Mouse (Mus musculus) heart, postnatal 36 days (tissue): ENCODE measurements around the gene Mta3. TPM values are rescaled to one million over a fixed set of nuclear protein-coding genes. Genes with fewer than 3 reads are reported as not detected.

Experiments used
- DNase-seq, 2 experiments: peaks; one replicate each; pipeline ENCODE4 v3.0.0; 2021 to 2022
- intact Hi-C: fragments of 180-260 bp; cut with DNase I; formaldehyde crosslinking; loops from one replicate; pipeline ENCODE4 v1.15.1; 2025
- total RNA-seq, 2 experiments: library from RNA; stranded (reverse); gene quantifications; 2 replicates each; pipeline ENCODE4 v1.2.3; 2021

Gene Mta3
- total RNA-seq, 2 experiments from 2014 or later: 22.2 to 22.4 TPM

DNA sequence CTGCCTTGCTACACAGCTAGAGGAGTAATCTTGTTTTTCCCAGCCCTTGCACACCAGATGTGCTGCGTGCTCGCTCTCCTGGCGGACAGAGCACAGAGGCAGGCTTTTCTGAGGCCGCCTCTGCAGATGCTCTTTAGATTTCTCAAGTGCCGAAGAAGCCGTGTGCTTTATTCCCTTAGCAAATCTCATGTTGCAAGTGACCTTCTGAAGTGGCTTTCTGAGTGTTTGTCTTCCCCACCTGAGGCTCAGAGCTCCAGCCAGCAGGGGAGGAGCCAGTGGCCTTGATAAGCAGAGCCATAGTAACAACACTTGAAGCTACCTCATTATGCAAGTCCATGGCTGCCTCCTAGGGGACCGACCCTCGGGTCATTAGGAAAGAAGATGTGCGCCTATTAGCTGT, 98.0 kb downstream of the Mta3 start:
- intact Hi-C loops: no loop called here
- DNase-seq: no peak

DNA sequence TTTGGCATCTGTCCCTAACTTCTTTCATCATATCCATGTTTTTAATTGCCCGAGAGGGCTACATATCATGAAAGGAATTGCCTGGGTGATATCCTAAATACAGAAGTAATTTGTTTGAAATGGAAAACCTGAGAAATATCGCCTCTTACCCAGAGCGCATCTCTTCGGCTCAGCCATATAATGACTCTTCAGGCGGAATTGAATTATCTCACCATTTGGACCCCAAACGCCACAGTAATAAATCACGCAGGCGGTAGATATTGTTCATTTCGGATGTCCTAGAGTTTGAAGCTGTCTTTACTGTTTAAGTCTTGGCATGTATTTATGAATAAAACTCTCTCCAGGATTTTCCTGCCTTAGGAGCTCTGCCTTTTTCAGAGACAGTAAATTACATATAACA, 99.1 kb downstream of the Mta3 start:
- no peak for DNase-seq
- intact Hi-C loops: loop anchor here (5.0 kb wide), 1 partner anchor 173 kb away; the partner anchor contains the start of gene Kcng3

DNA sequence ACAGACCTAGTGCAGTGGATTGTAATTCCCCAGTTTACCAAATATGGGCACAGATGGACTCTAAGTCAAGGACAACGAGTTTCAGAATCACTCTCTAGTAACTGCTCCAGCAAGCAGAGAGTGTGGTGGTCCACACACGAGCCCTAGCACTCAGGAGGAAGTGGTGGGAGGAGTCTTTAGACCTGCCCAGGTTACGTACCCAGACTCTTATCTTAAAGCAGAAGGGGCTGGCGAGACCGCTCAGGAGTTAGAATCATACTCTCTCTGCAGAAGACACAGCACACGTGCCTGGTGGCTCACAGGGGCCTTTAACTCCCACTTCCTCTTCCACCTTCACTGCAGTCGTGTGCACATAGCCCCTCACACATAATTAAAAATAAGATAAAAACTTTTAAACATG, 101.4 kb downstream of the Mta3 start:
- no peak for DNase-seq
- intact Hi-C loops: loop anchor here (5.0 kb wide), 1 partner anchor 175 kb away; the partner anchor contains the start of gene Kcng3

DNA sequence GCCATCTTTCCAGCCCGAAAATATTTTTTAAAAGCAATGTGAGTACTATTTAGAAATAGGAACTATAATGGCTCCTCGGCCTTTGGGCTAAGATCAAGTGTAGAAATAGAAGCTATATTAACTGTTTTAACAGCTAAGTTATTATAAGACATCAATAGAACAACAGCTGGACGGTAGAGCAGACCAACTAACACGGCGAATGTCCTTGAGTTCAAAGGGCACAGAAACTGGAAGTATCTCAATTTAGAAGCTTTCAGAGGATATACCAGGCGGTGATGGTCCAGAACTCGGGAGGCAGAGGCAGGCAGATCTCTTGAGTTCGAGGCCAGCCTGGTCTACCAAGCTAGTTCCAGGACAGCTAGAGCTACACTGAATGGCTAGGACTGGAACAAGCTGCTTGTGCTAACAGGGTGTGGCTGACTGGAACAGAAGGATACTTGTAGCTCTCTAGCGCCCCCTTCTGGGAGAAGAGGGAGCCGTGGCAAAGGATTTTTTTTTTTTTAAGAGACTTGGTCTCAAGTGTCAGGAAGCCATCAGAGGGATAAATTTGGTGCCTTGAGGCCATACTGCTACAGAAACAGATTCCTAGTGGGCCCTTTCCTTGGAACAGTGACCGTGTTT, 101.9 kb downstream of the Mta3 start:
- peak; percentile 60 to 68 for DNase-seq
- intact Hi-C loops: loop anchor here (1.0 to 5.0 kb wide), 3 partner anchors 163 to 537 kb away; partner anchors contain the start of gene Kcng3

DNA sequence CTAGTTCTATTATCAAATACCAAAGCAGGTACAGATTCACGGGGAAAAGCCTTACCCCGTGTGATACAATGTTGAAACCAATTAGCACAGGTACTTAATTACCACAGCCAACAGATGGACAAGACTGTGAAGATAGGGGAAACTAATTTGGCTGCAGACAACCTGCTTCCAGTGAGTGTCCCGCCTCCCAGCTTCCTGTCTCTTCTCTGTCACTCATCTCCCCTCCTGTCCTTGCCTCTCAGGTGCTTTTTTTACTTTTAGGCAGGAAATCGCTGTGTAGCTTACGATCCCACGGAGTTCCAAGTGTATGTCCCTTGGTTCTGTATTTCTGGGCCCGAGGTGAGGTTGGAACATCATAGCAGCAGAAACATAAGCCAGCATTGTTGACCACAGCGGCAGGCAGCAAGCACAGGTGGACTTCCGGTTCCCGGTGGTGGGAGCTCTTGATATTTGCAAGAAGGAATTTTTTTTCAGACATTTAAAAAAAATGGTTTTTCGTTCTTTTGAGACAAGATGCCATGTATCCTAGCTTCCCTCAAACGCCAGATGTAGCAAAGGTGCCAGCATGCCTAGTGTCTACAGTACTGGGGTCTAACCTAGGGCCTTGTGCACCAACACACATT, 102.6 kb downstream of the Mta3 start:
- intact Hi-C loops: loop anchor here (1.0 to 5.0 kb wide), 3 partner anchors 164 to 537 kb away; partner anchors contain the start of gene Kcng3
- DNase-seq: no peak

DNA sequence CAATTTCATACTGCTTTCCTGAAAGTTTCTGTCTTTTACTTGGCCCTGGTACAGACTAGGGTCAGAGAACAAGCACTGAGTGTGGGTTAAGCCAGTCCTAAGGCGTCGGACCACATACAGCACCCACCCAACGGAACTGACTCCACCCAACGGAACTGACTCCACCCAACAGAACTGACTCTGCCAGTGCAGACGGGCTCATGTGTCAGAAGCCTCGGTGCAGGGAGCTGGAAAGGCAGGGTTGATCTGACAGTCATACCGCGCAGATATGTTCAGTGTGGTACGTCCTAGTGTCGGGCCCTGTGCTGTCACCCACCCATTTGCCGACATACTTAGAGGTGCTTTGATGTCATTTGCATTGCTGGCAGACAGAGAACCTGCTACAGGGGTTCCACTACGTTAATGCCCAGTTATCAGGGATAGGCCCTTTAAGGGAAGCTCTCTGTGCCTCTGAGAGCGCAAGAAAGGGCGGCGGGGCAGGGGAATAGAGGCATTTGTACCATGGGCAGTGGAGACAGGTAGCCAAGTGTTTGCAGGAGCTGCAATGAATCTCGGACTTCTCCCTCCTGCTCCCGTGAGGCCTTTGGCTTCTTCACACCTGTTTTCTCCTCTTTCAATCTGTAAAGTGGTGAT, 103.3 kb downstream of the Mta3 start:
- intact Hi-C loops: loop anchor here (2.0 to 5.0 kb wide), 2 partner anchors 165 to 177 kb away; partner anchors contain the start of gene Kcng3
- DNase-seq: no peak

DNA sequence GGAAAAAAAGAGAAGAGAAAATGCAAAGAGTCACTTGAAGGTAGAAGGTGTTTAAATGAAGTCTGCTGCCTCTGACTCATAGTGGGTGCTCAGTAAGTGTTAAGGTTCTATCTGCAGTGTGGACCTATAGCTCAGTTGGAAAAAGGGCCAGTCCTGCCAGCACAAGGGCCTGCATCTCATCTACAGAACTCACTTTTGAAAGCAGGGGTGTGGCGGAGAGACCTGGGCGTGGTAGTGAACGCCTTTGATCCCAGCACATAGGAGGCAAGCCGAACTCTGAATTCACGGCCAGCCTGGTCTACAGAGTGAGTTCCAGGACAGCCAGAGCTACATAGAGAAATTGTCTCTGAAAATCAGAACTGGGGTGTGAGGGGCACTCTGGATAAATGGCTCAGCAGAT, 104.3 kb downstream of the Mta3 start:
- intact Hi-C loops: no loop called here
- DNase-seq: no peak

DNA sequence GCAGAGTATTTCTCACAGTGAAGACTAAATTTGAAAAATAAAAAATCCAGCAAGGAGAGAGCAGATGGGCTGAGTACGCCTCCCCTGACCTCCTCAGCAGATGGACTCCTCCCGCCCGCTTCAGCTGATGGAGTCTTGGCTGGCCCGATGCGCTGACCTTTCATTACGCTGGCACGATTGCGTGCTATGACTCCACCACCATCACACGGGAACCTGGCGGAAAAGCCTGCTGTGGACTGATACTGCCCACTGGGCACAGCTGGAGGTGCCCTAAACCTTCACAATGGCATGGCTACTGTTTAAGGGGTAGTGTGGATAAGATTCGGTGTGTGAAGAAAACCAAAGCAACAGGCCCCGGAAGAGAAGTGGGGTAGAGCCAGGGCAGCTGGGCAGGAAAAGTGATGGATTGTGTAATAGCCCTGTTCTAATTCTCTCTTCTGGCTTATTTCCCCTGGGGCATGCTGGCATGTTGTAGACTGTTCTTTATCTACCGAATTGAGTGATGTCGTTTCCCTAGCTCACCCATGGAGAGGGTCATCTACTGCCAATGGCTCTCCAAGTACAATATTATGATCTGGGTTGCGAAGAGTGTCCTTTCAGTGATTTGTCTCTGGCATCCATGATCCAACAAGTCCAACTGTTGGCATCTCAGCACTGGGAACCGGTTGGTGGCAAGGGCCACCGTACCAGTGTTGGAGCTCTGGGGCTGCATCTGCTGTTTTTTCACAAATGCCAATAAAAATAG, 106.4 kb downstream of the Mta3 start:
- intact Hi-C loops: no loop called here
- DNase-seq: no peak

DNA sequence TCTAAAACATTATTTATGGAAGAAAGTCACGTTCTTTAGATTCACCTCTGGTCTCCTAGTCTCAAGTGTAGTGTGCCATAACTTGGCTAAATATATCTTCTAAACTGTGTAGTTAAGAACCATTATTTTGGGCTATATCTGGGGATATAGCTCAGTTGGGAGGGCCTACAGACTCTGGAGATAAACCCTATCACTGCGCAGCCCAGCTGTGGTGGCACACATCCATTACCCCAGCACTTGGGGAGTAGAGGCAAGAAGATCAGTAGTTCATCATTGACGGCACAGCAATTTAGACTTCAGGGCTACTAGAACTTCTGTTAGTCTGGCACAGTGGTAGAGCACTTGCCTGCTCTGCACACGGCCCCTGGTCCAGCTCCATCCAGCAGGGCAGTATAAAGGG, 107.1 kb downstream of the Mta3 start:
- no peak for DNase-seq
- intact Hi-C loops: no loop called here

DNA sequence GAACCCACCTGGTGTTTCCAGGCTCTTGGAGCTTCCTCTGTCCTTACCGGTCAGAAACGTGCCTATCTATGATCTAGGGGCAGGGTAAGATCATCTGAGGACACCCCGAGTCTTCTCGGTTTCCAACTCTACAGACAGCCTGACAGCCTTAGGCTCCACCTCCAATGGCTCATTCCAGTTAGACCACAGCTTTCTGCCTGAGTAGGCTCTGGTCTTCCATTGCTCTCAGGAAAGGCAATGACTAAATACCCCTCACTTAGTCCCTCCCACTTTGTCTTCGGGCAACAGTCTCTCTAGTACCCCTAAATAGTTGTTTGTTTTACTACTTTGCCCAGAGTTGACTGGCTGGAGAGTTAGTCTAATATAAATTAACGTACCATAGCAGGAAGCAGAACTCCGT, 111.0 kb downstream of the Mta3 start:
- DNase-seq: no peak
- intact Hi-C loops: no loop called here

DNA sequence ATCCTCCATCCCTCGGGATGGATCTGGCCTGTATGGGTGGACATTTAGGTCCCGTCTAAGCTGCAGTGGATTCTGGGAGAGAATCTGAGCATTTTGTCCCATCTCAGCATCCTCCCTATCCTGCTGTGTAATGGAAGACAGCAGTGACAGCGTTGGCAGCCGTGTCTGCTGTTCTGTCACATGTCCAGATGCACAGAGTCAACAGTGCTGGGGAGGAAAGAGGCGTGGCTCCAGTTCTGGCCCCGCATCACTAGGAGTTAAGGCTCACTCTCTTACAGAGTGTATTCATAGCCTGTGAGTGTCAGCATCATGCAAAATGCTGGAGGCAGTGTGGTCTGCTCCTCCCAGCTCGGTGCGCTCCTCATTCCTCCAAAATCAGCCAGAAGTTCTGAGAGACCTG, 113.5 kb downstream of the Mta3 start:
- intact Hi-C loops: no loop called here
- DNase-seq: no peak

DNA sequence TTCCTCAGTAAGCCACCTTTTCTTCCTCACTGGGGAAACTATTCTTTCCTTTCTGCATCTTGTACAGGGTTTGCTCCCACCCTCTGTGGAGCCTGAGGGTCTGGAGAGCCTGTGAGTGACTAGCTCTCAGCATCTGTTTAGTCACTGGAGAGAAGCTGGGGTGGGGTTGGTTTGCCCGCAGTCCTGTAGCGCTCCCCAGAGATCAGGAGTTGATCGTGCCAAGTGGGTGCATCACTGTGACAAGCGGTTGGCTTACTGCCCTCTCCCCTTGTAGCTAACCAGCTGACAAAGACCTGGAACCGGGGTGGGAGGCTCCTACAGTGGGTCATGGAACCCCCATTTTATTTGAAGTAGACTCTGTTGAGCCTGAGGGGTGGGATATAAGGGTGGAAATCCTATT, 114.7 kb downstream of the Mta3 start:
- intact Hi-C loops: no loop called here
- DNase-seq: no peak

DNA sequence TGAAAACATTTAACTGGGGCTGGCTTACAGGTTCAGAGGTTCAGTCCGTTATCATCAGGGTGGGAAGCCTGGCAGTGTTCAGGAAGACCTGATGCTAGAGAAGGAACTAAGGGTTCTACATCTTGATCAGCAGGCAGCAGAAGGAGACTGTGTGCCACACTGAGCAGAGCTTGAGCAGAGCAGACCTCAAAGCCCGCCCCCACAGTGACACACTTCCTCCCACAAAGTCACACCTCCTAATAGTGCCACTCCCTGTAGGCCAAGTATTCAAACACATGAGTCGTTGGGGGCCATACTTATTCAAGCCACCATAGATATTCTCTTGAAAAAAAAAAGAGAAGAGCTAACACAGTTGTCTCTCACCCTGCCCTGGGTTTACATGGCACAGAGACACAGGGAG, 115.9 kb downstream of the Mta3 start:
- intact Hi-C loops: no loop called here

DNA sequence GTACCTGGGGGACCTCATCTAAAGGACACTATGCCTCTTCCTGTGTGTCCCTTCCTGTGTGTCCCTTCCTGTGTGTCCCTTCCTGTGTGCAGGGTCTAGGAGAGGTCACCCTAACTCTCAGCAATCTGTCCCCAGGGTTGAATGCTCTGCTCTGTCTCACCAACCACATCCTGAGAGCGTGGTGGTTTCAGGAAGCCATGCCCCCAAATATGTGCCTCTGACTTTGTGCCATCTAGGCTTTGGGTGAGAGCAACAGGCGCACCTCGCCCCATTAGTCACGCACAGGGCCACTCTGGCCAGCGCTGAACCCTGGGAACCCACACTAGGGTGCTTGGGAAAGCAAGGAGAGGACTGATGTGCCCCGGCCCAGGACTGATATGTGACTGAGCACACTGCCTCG, 117.9 kb downstream of the Mta3 start:
- DNase-seq: no peak
- intact Hi-C loops: no loop called here

More for the DNA sequence above, 115.9 kb downstream of the Mta3 start:
- no peak for DNase-seq

DNA sequence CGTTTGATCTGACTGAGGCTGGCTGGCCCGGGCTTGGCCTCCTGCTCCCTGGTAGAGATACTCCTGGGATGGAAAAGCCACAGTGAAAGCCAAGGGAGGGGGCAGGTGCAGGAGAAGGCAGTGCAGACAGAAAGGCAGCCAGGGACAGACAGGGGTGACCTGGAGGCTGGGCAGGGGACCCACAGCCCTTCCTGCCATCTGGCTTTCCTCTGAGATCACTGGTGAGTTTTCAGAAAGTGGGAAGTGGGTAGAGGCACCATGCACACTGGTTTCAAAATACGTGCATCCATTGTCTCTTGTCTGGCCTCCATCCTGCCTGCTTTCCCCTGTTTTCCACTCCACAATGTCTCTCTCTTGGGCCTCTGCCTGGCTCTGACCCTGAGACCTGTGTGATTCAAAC, 123.4 kb downstream of the Mta3 start:
- no peak for DNase-seq
- intact Hi-C loops: no loop called here

DNA sequence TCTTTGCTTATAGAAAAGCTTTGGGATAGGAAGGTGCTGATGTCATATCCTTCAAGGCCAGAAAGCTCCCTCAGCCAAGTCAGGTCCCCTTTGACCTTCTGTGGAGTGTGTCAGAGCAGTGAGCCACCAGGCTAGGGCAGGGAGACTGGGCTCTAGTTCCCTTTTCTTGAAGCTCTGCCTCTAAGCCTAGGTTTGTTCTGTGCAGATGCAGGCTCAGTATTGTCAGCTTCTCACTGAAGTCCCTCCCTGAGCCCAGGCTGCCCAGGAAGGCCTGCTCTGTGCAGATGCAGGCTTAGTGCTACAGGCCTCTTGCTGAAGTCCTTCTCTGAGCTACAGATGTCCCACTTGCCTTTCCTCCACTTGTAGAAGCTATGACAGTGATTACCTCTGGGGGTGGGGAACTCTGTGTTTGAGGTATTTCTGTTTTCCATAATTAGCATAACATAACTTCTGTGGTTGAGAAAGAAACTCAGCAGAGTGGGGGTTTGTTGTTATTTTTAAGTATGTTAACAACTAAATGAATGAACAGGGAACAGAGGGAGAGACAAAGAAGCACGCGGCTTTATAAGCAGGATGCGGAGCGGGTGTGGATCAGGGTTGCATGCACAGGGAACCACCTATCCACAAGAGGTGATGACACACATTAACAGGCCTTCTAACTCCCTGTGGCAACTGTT, 124.8 kb downstream of the Mta3 start:
- intact Hi-C loops: no loop called here

DNA sequence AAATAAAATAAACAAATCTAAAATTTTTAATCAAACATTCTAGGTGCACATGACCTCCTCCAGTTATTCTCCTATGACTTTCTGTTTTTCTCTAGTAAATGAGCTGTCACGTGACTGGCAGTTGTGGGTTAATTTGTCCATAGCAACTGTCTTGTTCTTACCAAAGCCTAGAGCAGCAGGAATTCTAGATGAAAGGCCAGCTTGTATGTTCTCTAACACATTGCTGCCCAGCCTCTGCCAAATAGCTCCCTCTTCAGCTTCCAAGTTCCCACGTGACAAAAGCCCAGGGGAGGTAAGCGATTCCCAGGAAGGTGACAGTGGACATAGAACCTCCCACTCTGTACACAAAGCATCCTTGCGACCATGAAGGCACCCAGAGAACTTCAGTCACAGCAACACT, 128.2 kb downstream of the Mta3 start:
- DNase-seq: no peak
- intact Hi-C loops: no loop called here

More for the DNA sequence above, 124.8 kb downstream of the Mta3 start:
- DNase-seq: no peak

DNA sequence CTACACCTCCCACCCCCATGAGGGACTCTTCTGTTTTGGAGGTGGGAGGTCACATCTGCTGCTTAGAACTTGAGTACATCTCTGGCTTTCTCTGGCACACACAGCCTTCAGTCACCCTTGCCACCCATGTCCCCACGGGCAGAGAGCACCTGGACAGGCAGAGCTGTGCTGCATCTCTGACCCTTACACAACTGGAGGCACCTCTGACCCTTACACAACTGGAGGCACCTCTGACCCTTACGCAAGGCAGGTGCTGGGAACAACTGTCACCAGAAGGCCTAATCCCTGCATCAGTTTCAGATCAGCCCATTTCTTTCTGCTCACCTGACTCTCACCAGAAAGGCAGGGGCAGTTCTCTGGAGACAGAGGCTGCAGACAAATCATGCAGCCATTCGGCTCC, 130.1 kb downstream of the Mta3 start:
- no peak for DNase-seq

DNA sequence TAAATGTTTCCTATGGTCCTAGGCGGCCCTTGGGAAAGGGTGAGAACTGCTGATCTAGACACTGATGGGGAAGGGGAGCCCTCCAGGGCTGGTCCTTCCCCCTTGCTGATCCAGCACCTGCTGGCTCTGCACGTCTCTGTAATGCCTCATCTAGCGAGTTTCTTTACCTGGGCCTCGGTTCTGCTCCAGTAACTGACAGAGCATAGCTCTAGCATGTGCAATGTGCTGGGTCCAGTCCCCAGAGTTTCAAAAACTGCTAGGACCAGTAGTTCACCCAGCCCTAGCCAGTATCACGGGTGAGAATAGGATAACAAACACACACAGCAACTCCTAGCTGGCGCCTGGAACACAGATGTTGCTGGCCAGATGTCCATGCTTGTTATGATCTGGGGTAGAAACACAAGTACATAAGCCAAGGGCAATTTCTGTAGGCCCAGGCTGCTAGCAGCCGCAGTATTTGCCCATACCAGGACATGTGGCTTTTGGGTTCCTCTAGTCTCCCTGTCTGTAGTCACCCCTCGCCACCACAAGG, 131.8 kb downstream of the Mta3 start:
- no peak for DNase-seq
- intact Hi-C loops: no loop called here

More for the DNA sequence above, 130.1 kb downstream of the Mta3 start:
- intact Hi-C loops: no loop called here

DNA sequence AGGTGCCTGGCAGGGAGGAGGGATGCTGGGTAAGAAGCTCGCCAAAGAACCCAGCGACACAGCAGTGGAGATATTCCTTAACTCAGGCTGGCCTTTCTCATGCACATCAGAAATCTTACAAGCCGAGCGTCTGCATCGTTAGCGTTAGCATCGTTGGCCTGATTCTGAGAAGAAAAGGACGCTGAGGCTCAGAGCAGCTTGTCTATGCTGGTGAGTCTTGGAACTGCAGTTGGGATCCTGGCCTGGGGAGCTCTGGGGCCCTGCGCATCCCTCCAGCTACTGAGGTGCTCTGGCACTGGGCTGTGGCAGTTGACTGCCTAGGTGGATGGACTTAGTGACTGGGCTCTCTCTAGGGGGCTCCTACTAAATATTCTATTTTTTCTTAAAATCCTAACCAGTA, 133.2 kb downstream of the Mta3 start:
- intact Hi-C loops: no loop called here
- no peak for DNase-seq
